8 mouse cellular contexts compared by ENCODE assay signal in the genomic region with DNA sequence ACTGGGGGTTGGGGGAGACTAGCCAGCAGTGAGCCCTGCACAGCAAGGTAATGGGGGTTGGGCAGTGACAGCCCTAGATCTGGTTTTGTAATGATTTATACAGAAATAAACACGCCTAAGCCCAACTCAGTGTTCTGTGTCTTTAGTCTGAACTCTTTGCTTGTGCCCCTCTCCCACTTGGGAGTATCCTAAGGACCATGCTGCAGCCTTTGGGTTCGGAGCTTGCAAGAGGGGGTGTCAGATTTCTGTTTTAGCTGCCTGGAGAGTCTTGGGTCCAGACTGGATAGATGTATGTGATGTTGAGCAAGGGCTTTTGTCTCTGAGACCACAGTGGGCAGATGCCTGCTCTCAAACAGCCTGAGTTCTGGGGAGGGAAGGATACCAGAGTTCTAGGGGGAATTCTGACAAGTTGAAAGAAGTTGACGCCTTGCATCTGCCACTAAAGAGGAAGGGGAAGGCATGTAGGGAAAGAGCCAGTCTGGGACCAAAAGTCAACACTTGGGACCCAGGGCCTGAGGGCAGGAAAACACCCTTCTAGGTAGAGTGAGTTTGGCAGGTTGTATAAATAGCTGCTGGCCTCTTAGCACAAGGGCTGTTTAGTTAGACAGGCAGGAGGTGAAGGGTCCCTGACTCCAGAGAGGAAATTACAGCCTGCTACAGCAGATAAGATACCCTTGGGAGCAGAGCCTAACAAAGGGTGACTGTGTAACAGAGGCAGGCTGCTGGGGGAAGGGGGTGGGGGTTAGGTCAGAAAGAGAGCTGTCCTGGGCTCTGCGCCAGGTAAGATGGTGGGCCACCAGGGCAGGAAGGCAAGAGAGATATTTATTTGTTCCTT. TPM values are rescaled to one million over a fixed set of nuclear protein-coding genes. Genes with fewer than 3 reads are reported as not detected.
DNase-seq lines count a peak whose midpoint lies in the region; ATAC-seq and TF ChIP-seq lines count a peak whose summit lies in the region.

No protein-coding gene starts in this region.

- H3K4me1 ChIP-seq in midbrain, embryonic 15.5 days, result peaks cover 30% of the 10 kb centered on the region

- TF ChIP-seq POLR2A in brain, embryonic 14.5 days (IDR thresholded peaks at IDR 0.05; ENCODE audit: borderline replicate concordance, extremely low read depth, insufficient read depth, insufficient read length, poor library complexity, severe bottlenecking), result no peak

- DNase-seq in MEL-GATA-1-ER (ENCODE audit: extremely low read depth, low read depth), result peak; percentile 67
- peak; percentile 67 for DNase-seq in brain, embryonic 14.5 days (ENCODE audit: low read depth)
- DNase-seq in heart, postnatal 14 days, result peak; percentile 81 to 87
- peak; percentile 77 to 86 for DNase-seq in kidney, postnatal 4 days
- no peak for DNase-seq in right cerebral cortex, adult 2 months (ENCODE audit: low spot score in 2 of 2)
- no peak for DNase-seq in frontal cortex, postnatal 25 days (ENCODE audit: low spot score in 2 of 2)
- DNase-seq in right cerebral cortex, postnatal 10 days (ENCODE audit: low spot score in 2 of 2), result no peak

- peak overlapping the region; percentile 21; the same call in 1 of the 2 replicates for H3K27ac ChIP-seq in midbrain, embryonic 15.5 days

- H3K4me3 ChIP-seq in midbrain, embryonic 15.5 days, result no peak overlapping the region

- H3K27me3 ChIP-seq in midbrain, embryonic 15.5 days (replicated peaks), result no peaks in the 10 kb centered on the region

- 44% methylated on average over 4 of the region's 4 CpGs for WGBS in midbrain, embryonic 15.5 days

- no peak for ATAC-seq in midbrain, embryonic 15.5 days (replicated peaks)

- H3K9me3 ChIP-seq in midbrain, embryonic 15.5 days, result no peaks in the 10 kb centered on the region

- no peaks in the 10 kb centered on the region for H3K36me3 ChIP-seq in midbrain, embryonic 15.5 days (replicated peaks)

- no peak overlapping the region for H3K9ac ChIP-seq in midbrain, embryonic 15.5 days

- H3K4me2 ChIP-seq in midbrain, embryonic 15.5 days, result no peak overlapping the region

- no peak for TF ChIP-seq CTCF in brain, embryonic 14.5 days (IDR thresholded peaks at IDR 0.05; ENCODE audit: borderline replicate concordance, extremely low read depth, insufficient read depth, insufficient read length)

- intact Hi-C loops in heart, postnatal 14 days (cut with DNase I), result no loop called here

RNA-seq across cellular contexts. Expression of gene Ak1, which starts 0.7 kb away (rescaled TPM):
- polyA plus RNA-seq in brain, embryonic 14.5 days (2012; rRNA removed), result 31.0 and 41.5 TPM in 2 replicates
- total RNA-seq in heart, postnatal 14 days (2021), result 100 to 1,000 TPM; 595 to 617 TPM
- 97.6 and 101 TPM in 2 replicates for polyA plus RNA-seq in midbrain, embryonic 15.5 days (2015; fragmentation: Nextera tagmentation; extraction: Ambion mirVana)

RNA-seq across cellular contexts. Expression of gene St6galnac6, which starts 21.4 kb away (rescaled TPM):
- 16.2 and 22.6 TPM in 2 replicates for polyA plus RNA-seq in brain, embryonic 14.5 days (2012; rRNA removed)
- 100 to 1,000 TPM in 1 of 2 experiments, 10 to 100 TPM in 1; 97.9 to 104 TPM for total RNA-seq in heart, postnatal 14 days (2021)
- 24.2 and 26.9 TPM in 2 replicates for polyA plus RNA-seq in midbrain, embryonic 15.5 days (2015; fragmentation: Nextera tagmentation; extraction: Ambion mirVana)

RNA-seq across cellular contexts. Expression of gene Eng, which starts 25.5 kb away (rescaled TPM):
- polyA plus RNA-seq in brain, embryonic 14.5 days (2012; rRNA removed), result 27.1 and 38.0 TPM in 2 replicates
- 100 to 1,000 TPM; 148 to 162 TPM for total RNA-seq in heart, postnatal 14 days (2021)
- 32.4 and 32.8 TPM in 2 replicates for polyA plus RNA-seq in midbrain, embryonic 15.5 days (2015; fragmentation: Nextera tagmentation; extraction: Ambion mirVana)

RNA-seq across cellular contexts. Expression of gene St6galnac4, which starts 34.0 kb away (rescaled TPM):
- 21.7 and 23.9 TPM in 2 replicates for polyA plus RNA-seq in brain, embryonic 14.5 days (2012; rRNA removed)
- 10 to 100 TPM; 22.8 to 23.6 TPM for total RNA-seq in heart, postnatal 14 days (2021)
- polyA plus RNA-seq in midbrain, embryonic 15.5 days (2015; fragmentation: Nextera tagmentation; extraction: Ambion mirVana), result 33.3 and 36.5 TPM in 2 replicates

RNA-seq across cellular contexts. Expression of gene 9430097D07Rik, which starts 45.4 kb away (rescaled TPM):
- polyA plus RNA-seq in brain, embryonic 14.5 days (2012; rRNA removed), result 0.26 and 0.33 TPM in 2 replicates
- total RNA-seq in heart, postnatal 14 days (2021), result not detected
- 0.60 and 0.86 TPM in 2 replicates for polyA plus RNA-seq in midbrain, embryonic 15.5 days (2015; fragmentation: Nextera tagmentation; extraction: Ambion mirVana)

Comparison
In these comparisons a context has a peak if more than half of its experiments do, and no peak if none do; other contexts are left out.
1. DNase-seq: peak in MEL-GATA-1-ER (single experiment), brain, embryonic 14.5 days (single experiment), heart, postnatal 14 days (2 of 2) and kidney, postnatal 4 days (2 of 2); none in right cerebral cortex, adult 2 months (0 of 2), frontal cortex, postnatal 25 days (0 of 2) and right cerebral cortex, postnatal 10 days (0 of 2).